Mouse (Mus musculus) megakaryocyte-erythroid progenitor cell, adult 5-6 weeks (primary cell): ENCODE measurements around the gene Myo9b. TPM values are rescaled to one million over a fixed set of nuclear protein-coding genes. Genes with fewer than 3 reads are reported as not detected.
A peak's percentile ranks its signal among the peaks of the same experiment; 100 is the strongest.
"Not testable (repeated sequence)": the region's sequence is repeated elsewhere in the genome, so short reads cannot be mapped to it uniquely, and the experiment has no call there.

Experiments used
- ATAC-seq: replicated peaks from 2 replicates; pipeline ENCODE4 v1.8.0; 2016; ENCODE audit warnings: mild to moderate bottlenecking, inconsistent platforms; ENCODE audit not compliant: severe bottlenecking, poor library complexity, low FRiP score, low TSS enrichment
- total RNA-seq, 2 experiments: library from RNA; stranded (forward) in 1 of 2; stranded (reverse) in 1 of 2; fragments of 200-1000, 215-1000 nt in 1 of 2; fragments of >200 nt in 1 of 2; fragmentation: Nextera tagmentation in 1 of 2; gene quantifications; 2 replicates each; pipeline ENCODE4 v1.2.3; 2014 to 2017

Myo9b gene
- total RNA-seq, 2 experiments from 2014 or later: 17.6 to 33.2 TPM

DNA sequence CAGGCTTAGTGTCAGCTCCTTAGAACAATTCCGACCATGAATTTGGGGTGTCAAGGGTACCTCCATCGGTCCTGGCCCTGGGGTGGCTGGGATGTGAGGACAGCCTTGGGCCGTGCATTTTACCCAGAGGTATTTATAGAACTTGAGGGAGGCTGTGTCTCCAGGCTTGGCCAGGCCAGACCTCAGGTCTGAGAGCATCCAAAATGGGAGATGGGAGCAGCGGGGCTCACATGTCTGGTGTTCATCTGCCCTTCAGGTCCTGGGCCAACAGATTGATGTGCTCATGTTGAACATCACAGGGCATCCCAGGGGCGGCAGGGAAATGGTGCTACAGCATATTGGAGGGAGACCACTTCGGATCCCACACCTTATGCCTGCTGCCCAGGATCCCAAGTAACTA lies 18.8 kb downstream of the Myo9b start:
- ATAC-seq: no peak

DNA sequence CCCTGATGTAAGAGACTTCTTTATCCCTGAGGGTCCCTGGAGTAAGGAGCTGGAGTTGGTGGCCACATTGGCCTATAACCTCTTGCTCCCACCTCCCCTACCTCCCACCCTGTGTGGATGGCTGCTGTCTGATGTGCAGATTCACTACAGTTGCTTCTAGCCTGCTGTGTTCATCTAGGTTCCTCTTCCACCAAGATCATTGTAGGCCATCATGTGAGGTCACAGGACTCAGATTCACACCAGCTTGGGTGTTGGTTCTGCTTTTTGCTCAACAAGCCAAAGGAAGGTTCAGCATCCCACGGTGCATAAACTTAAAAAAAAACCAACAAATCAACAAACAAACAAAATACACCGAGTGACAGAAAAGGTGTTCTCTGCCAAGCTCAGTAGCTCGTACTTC lies 21.4 kb downstream of the Myo9b start:
- not testable (repeated sequence) for ATAC-seq

GRCm38 (mm10) chr8:71296188-71296621 lies 23.7 kb downstream of the Myo9b start:
- ATAC-seq: no peak

GRCm38 (mm10) chr8:71296784-71297183 lies 24.3 kb downstream of the Myo9b start:
- no peak for ATAC-seq

- no peak for ATAC-seq
Measured at GRCm38 (mm10) chr8:71297439-71297838, 24.9 kb downstream of the Myo9b start.

GRCm38 (mm10) chr8:71299716-71300115 lies 27.2 kb downstream of the Myo9b start:
- ATAC-seq: no peak

DNA sequence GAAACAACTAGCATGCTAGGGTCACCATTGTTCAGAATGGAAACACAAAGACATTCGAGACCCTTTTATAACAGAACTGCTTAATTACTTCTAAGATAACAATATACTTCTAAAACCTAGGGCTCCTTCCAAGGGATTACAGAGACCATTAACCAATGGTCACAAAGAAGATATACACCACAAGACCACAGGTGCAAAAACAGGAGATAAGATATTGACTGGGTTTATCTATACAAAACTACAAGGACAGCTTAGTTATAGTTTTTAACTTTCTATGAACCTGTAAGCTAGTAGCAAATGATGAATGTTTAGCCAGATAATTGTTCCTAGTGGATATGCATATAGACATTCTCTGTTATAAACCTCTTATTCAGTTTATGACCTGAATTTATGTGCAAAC lies 30.3 kb downstream of the Myo9b start:
- ATAC-seq: no peak

DNA sequence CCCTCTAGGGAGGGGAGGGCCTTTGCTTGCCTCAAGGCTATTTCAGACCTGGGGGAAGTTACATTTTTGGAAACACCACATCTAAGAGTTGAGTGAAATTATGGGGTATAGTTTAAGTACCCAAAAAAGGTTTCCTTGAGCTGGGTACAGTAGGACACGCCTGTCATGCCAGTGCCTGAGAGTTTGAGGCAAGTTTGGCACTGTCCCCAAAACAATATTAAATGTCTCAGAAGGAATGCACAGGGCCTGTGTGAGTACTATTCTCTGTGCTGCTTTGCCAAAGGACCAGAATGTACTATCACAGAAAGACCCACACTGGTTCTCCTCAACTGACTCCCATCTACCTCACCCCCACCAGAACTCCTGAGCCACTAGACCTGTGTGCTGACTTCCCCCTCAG lies 31.1 kb downstream of the Myo9b start:
- ATAC-seq: no peak

DNA sequence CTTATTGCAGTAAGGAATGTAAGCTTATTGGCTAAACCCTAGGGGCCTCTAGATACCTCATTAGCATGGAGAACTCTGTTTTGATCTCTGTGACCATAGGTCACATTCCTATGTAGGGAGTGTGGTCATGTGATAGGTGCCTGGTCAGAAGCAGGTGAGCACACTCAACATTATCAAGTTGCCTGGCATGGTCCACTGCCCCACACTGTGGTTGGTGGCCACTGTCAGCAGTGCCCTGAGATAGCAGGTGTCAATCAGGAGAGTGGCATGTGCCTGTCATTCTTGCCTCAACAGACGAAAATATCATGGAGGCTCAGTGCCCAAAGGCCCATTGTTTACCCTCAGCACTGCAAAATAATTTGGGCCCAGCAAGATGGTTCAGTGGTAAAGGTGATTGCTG lies 33.5 kb downstream of the Myo9b start:
- ATAC-seq: no peak

DNA sequence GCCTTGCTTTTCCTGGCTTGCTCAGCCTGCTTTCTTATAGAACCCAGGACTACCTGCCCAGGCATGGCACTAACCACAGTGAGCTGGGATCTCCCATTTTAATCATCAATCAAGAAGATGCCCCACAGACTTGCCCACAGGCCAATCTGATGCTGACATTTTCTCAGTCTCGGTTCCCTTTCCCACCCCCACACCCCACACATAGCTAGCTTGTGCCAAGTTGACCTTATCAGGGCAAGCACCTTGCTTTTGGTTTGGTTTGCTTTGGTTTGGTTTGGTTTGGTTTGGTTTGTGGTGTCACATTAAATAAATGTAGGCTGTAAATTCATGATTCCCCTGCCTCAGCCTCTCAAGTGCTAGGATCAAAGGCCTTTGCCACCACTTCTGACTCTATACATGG lies 34.9 kb downstream of the Myo9b start:
- ATAC-seq: peak; percentile 64

DNA sequence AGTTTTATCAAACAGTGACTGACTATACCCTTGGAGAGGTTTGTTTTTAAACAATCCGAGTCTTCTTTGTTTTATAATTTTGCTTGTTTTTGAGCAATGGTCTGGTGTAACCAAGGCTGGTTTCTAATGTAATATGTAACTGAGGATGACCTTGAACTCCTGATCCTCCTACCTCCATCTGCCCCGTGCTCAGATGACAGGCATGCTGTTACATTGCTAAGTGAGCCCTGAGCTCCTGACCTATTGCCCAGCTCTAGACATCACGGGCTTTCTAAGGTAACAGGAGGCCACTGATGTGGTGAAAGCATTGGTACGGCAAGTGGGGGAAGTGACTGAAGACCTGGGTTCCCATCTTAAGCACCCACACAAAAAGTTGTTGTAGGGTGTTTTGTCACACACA lies 35.4 kb downstream of the Myo9b start:
- ATAC-seq: no peak

GRCm38 (mm10) chr8:71310446-71310845 lies 37.9 kb downstream of the Myo9b start:
- no peak for ATAC-seq

DNA sequence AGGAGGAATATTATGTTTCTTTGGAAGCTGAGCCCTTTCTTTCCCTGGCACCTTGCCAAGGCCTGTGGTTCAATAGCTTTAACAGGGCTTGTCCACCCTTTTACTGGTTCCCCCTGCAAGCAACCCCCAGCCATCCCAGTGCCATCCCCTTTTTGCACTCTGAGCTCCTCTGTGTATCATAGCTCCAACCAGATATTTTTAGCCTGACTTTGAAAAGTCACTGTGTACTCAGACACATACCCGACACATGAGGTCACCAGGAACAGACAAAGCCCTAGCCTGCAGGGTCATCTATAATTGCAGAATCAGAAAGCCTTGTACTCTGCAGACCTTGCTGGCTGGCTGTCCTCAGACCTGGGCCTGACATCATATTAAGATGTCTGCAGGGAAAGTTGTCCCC lies 40.2 kb downstream of the Myo9b start:
- no peak for ATAC-seq

DNA sequence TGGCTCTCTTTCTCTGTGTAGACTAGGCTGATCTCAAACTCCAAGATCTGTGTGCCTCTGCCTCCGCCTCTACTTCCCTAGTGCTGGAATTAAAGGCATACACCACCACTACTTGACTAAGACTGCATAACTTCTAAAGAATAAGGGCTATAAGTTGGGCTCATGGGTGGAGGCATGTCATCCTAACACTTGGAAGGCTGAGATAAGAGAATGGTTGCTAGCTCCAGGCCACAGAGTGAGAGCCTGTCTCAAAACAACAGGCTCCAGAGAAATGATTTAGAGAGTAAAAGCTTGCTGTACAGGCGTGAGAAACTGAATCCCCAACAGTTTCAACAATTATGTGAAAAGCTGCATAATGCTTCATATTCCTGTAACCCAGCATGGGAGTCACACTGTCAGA lies 41.4 kb downstream of the Myo9b start:
- ATAC-seq: peak; percentile 83

GRCm38 (mm10) chr8:71315972-71316371 lies 43.5 kb downstream of the Myo9b start:
- no peak for ATAC-seq

DNA sequence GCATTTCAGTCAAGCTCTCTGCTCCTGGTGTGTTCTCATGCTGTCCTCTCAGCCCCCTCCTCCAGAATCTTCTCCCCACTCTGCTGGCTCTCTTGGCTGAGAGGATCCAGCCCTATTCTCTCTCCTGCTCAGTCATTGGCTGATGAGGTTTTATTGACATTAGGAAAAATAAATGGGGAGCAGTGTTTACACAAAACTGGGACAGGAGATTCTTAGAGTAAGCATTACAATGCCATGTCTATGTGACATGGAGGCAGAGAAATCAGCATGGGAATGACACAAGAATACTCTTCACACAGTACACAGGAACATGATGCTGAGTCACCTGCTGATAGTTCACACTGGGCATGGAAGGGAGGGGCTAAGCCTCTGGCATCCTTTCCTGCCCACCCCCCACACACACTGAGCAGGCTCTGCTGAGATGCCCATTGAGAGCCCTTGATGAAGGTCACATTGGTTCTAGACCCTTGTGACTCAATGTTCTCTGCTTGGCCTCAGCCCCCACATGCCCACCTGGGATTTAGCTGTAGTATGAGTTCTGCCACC lies 44.0 kb downstream of the Myo9b start:
- no peak for ATAC-seq

GRCm38 (mm10) chr8:71318610-71319009 lies 46.1 kb downstream of the Myo9b start:
- not testable (repeated sequence) for ATAC-seq

GRCm38 (mm10) chr8:71319760-71320159 lies 47.2 kb downstream of the Myo9b start:
- peak; percentile 54 for ATAC-seq

DNA sequence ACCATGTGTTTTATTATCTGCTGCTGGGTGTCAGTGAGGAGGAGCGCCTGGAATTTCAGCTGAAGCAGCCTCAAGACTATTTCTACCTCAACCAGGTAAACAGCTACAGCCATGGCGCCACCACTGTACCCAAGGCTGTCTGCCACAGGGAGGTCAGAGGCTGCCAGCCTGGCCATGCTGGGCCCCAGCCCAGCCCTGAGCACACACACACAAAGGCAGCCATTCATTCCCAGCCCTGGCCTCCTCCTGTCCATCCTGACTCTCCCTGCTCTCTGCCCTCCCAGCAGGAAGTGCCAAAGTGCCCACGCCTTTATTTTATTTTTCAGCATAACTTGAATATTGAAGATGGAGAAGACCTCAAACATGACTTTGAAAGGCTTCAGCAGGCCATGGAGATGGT lies 50.4 kb downstream of the Myo9b start:
- no peak for ATAC-seq

DNA sequence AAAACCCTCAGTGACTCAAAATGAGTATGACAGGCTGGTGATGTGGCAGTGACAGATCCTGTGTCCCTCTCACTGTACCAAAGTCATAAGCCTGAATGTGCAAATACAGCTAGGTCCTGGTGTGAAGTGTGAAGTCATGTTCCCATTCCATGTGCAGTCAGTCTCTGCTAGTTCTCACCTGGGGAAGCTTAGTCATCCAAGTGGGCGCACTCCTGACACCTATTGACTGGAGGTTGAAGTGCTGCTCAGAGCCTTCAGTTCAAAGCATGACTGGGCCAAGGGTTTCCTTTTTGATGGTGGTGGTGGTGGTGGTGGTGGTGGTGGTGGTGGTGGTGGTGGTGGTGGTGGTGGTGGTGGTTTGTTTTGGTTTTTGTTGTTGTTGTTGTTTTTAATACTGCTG lies 52.3 kb downstream of the Myo9b start:
- peak; percentile 72 for ATAC-seq

GRCm38 (mm10) chr8:71337834-71338233 lies 65.3 kb downstream of the Myo9b start:
- ATAC-seq: not testable (repeated sequence)

DNA sequence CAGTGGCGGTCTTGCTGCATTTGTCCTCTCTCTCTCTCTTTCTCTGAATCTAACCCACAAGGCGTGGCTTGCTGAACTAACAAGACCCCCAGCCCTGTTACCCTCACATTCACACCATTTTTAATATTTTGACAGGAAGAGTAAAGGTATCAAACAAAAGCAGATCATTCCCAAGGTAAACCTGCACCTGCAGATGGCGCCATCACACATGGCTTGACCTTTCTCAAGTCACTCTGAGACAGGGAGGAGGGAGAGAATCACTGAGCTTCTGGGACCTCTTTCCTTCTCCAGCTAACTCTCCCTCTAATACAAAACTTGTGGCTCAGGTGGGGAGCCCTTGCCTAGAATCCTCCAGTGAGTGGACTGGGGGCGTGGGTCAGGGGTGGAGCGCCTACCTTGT lies 68.1 kb downstream of the Myo9b start:
- ATAC-seq: 0 out of 2 replicates have a peak, but pooled peaks have one; percentile 42
